Mouse (Mus musculus) hindbrain, embryonic 14.5 days (tissue): ENCODE data around the gene Serpinb9. TPM values are rescaled to one million over a fixed set of nuclear protein-coding genes. Genes with fewer than 3 reads are reported as not detected.
"Not testable (repeated sequence)": the region's sequence is repeated elsewhere in the genome, so short reads cannot be mapped to it uniquely, and the experiment has no call there.

Experiments
- ATAC-seq: fragments of 200-750 bp; cut with Nextera tagmentation; 2 replicates; pipeline ENCODE4 v1.8.0; 2017; ENCODE audit warnings: moderate number of reproducible peaks, mild to moderate bottlenecking, moderate TSS enrichment, moderate library complexity; ENCODE audit not compliant: low FRiP score
- DNase-seq: peaks from one replicate; pipeline ENCODE4 v3.0.0-alpha.2; 2015; ENCODE audit warnings: low spot score
- H3K27ac ChIP-seq: fragments of 300-500 bp; sonication (generic); 2 replicates; pipeline ENCODE4 v1.5.1; 2014; ENCODE audit warnings: mild to moderate bottlenecking, moderate library complexity
- H3K27me3 ChIP-seq: fragments of 300-500 bp; sonication (generic); 2 replicates; pipeline ENCODE4 v1.6.1; 2014; ENCODE audit warnings: mild to moderate bottlenecking, low read length, mixed read lengths; ENCODE audit not compliant: control insufficient read depth, insufficient read depth
- H3K36me3 ChIP-seq: fragments of 300-500 bp; sonication (generic); replicated peaks from 2 replicates; pipeline ENCODE4 v1.6.1; 2014; ENCODE audit not compliant: control insufficient read depth, insufficient read depth
- H3K4me1 ChIP-seq: fragments of 300-500 bp; sonication (generic); replicated peaks from 2 replicates; pipeline ENCODE4 v1.6.1; 2014; ENCODE audit warnings: antibody characterized with exemption, low read length, mixed read lengths; ENCODE audit not compliant: control insufficient read depth, insufficient read depth
- H3K4me2 ChIP-seq: fragments of 300-500 bp; sonication (generic); replicated peaks from 2 replicates; pipeline ENCODE4 v1.6.1; 2014; ENCODE audit warnings: mild to moderate bottlenecking, moderate library complexity
- H3K4me3 ChIP-seq: fragments of 300-500 bp; sonication (generic); replicated peaks from 2 replicates; pipeline ENCODE4 v1.5.1; 2014; ENCODE audit warnings: mild to moderate bottlenecking, low read length
- H3K9ac ChIP-seq: fragments of 300-500 bp; sonication (generic); 2 replicates; pipeline ENCODE4 v1.6.1; 2014
- H3K9me3 ChIP-seq: fragments of 300-500 bp; sonication (generic); 2 replicates; pipeline ENCODE4 v1.6.1; 2016; ENCODE audit warnings: low read length; ENCODE audit not compliant: control insufficient read depth
- WGBS: fragments of 180-500 bp; shearing (Covaris S2); extraction: QIAGEN DNeasy Blood & Tissue Kit; methylation state at CpG from one replicate; pipeline ENCODE4 v1.1.7; 2014; 5-methylcytosine and 5-hydroxymethylcytosine counted together
- polyA plus RNA-seq: library from polyadenylated mRNA; unstranded; fragments of >200 nt; fragmentation: Nextera tagmentation; extraction: Ambion mirVana; gene quantifications from 2 replicates; pipeline ENCODE4 v1.2.1, GENCODE M21; 2014

Serpinb9 gene
- 2.0 and 2.7 TPM in 2 replicates for polyA plus RNA-seq

DNA sequence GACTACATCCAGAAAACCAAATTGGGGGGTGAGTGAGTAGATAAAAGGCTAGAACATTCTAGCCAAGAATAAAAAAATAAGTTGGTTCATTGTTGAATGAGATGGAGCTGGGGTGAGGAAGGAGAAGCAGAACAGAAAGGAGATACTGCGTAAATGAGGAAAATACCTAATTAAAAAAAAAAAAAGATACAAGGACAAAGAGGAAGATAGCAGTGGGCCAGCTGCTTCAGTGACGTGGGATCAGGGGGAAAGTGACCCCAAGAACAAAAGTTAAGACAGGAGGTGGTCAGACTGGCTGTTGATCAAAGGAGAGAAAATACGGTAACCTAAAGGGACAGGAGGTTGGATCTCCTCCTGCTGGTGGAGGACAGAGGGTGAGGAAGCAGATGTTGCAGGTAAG, at the start of gene Serpinb9:
Serpinb9 (plus strand) TSS at position 301 of the 400 bp plus-strand sequence.
- Histone ChIP-seq H3K36me3 (no peaks in the 10 kb centered on the region), H3K27me3 (no peaks in the 10 kb centered on the region), H3K4me3 (no peak within 1 kb of the TSS), H3K9ac (no peak within 1 kb of the TSS), H3K4me1 (no peaks in the 10 kb centered on the region; the same call in 1 of the 2 replicates), H3K4me2 (peak within 1 kb of the TSS; percentile 47), H3K9me3 (no peaks in the 10 kb centered on the region), H3K27ac (no peak within 1 kb of the TSS)
- DNase-seq (no peak), ATAC-seq (no peak)
- WGBS = 75% methylated on average over 3 of the region's 3 CpGs

- H3K4me3 ChIP-seq = no peak overlapping the region
- no peaks in the 10 kb centered on the region for H3K27me3 ChIP-seq
- 68% methylated on average over 4 of the region's 4 CpGs for WGBS
- no peaks in the 10 kb centered on the region for H3K9me3 ChIP-seq
- H3K9ac ChIP-seq = no peak overlapping the region
- H3K4me2 ChIP-seq = no peak overlapping the region
- H3K27ac ChIP-seq = no peak overlapping the region
- no peaks in the 10 kb centered on the region for H3K4me1 ChIP-seq
- ATAC-seq = no peak
- no peak for DNase-seq
- no peaks in the 10 kb centered on the region for H3K36me3 ChIP-seq
These were observed 46.5 kb upstream of the Serpinb9 start for GRCm38 (mm10) chr13:32956537-32956936.

GRCm38 (mm10) chr13:32957917-32958316, 45.1 kb upstream of the Serpinb9 start:
- Histone ChIP-seq H3K4me2 (no peak overlapping the region), H3K4me1 (no peaks in the 10 kb centered on the region), H3K9ac (no peak overlapping the region), H3K27me3 (no peaks in the 10 kb centered on the region), H3K27ac (no peak overlapping the region), H3K9me3 (no peaks in the 10 kb centered on the region), H3K36me3 (no peaks in the 10 kb centered on the region), H3K4me3 (no peak overlapping the region)
- ATAC-seq = no peak
- WGBS = 88% methylated on average over 4 of the region's 4 CpGs
- no peak for DNase-seq

DNA sequence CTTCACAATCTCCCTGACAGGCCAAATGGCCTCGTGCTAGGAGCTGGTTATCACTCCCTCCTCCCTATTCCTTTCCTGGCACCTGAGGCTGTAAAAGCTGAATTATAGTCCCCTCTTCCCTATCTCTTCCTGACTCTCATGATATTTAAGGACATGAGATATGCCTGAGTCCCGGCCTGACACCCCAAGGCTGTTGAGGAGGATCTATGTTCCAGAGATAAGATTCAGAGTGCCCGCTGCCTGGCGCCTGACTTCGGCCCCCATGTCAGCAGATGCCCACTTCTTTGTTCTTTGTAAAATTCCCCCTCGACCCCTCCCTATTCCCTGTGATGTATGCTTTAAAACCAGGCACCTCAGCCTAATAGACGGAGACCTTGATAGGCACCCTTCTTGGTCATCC, 44.5 kb upstream of the Serpinb9 start:
- not testable (repeated sequence) for H3K4me1 ChIP-seq, H3K27me3 ChIP-seq, H3K4me2 ChIP-seq, ATAC-seq, H3K36me3 ChIP-seq, DNase-seq, H3K9ac ChIP-seq, H3K4me3 ChIP-seq, H3K9me3 ChIP-seq, H3K27ac ChIP-seq
- WGBS = 90% methylated on average over 7 of the region's 7 CpGs

DNA sequence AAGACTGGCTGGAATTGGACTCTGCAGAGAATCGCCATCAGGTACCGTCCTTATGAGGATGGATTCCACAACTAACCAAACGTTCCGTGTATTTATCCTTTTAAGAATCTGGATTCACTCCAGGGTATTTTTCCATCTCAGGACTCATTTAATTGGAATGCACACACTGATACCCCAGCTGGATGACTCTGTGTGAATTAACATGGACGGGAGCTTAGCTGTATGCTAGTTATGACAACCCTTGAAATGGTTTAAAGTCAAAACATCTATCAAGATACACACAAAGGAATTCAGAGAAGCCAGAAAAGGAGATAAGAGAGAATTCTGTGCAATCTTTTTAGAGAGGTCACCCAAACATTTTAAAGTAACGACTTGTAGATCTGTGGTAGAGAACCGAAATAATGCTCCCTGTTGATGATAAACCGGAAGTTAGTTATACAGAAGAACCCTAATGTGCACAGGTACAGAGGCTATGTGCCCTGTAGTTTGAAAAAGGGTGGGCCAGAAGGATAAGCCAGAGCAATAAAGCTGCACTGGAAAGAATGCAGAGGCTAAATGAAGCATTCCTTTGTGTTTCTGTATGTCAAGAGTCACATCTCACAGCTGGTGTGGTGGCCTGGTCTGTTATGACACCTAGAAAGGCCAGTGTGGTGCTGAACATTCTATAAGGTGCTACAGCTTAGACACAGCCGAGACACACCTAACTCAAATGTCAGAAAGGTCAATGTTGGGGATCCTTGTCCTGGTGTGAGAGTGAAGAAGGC, 38.9 kb upstream of the Serpinb9 start:
- no peaks in the 10 kb centered on the region for H3K36me3 ChIP-seq
- H3K9me3 ChIP-seq = no peaks in the 10 kb centered on the region
- no peak for DNase-seq
- H3K4me1 ChIP-seq = no peaks in the 10 kb centered on the region
- ATAC-seq = no peak
- no peak overlapping the region for H3K4me2 ChIP-seq
- H3K27ac ChIP-seq = no peak overlapping the region
- no peak overlapping the region for H3K9ac ChIP-seq
- WGBS = 87% methylated on average over 9 of the region's 9 CpGs
- no peak overlapping the region for H3K4me3 ChIP-seq
- no peaks in the 10 kb centered on the region for H3K27me3 ChIP-seq

DNA sequence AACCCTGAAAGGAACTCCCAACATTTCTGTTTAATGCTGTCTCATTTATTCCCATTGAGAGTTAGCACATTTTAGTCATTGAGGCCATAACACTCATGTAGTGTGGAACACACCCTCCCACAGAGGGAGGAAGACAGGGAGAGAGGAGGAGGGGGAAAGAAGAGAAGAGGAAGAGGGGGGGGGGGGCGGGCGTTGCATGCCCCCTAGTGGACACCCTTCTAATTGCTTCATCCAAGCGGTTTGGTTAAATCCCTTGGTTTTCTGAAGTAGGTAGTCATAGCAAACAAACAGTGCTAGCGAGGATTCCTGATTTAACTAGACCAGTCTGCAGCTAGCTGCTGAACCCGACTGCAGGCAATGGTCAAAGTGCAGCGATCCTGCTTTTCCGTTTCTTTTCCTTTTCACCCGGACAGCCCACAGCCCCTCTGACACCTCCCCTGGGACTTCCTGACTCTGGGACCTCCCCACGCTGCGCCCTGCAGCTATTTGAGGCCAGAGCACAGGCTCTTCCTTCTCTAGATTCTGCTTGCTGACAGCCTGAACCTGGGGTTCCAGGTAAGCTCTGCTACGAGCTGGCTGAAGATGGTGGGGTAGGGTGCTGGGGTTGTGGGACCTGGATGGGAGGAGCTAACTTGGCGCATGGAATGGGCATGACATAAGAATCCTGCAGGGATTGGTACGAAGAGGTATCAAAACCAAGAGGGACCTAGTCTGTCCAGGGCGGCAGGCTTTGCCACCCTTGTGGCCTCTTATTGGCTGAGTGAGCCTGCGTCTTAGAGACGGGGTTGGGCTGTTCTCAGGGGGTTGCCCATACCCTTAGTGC, 37.9 kb upstream of the Serpinb9 start, which contains the start of gene Serpinb6b:
Serpinb6b (plus strand) TSS at position 221 of the 823 bp plus-strand sequence.
- ATAC-seq = peak; percentile 24; the same call in 1 of the 2 replicates
- H3K36me3 ChIP-seq = no peaks in the 10 kb centered on the region
- peak within 1 kb of the TSS; percentile 14; the same call in 1 of the 2 replicates for H3K4me3 ChIP-seq
- H3K4me1 ChIP-seq = no peaks in the 10 kb centered on the region
- no peak within 1 kb of the TSS for H3K27ac ChIP-seq
- H3K4me2 ChIP-seq = peak within 1 kb of the TSS; percentile 42
- H3K9me3 ChIP-seq = no peaks in the 10 kb centered on the region
- 44% methylated on average over 16 of the region's 16 CpGs for WGBS
- H3K27me3 ChIP-seq = no peaks in the 10 kb centered on the region
- H3K9ac ChIP-seq = no peak within 1 kb of the TSS
- no peak for DNase-seq

DNA sequence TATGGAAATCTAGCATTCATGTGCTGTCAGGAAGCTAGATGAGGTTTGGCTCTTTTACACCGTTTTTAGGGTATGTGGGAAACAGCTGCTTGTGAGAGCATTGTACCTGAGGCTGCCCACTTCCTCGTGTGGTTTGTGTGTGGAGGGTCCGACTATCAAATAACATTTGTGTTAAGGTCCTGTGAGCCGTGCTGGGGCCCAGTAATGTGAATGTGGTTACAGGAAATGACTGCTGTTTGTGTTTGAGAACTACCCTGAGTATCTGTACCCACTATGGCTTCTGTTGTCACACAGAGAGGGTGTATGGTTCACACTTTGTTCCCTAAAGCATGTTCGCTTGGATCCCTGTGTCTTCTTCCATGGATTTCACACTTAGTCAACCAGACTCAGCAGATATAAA, 36.9 kb upstream of the Serpinb9 start:
- no peaks in the 10 kb centered on the region for H3K9me3 ChIP-seq
- DNase-seq = no peak
- WGBS = 82% methylated on average over 5 of the region's 5 CpGs
- no peaks in the 10 kb centered on the region for H3K4me1 ChIP-seq
- no peak overlapping the region for H3K27ac ChIP-seq
- H3K36me3 ChIP-seq = no peaks in the 10 kb centered on the region
- no peak overlapping the region for H3K4me3 ChIP-seq
- no peak overlapping the region for H3K9ac ChIP-seq
- no peak for ATAC-seq
- no peaks in the 10 kb centered on the region for H3K27me3 ChIP-seq
- H3K4me2 ChIP-seq = no peak overlapping the region

GRCm38 (mm10) chr13:32967233-32967632, 35.8 kb upstream of the Serpinb9 start:
- H3K27ac ChIP-seq = no peak overlapping the region
- H3K9me3 ChIP-seq = no peaks in the 10 kb centered on the region
- no peak for DNase-seq
- no peaks in the 10 kb centered on the region for H3K36me3 ChIP-seq
- no peaks in the 10 kb centered on the region for H3K27me3 ChIP-seq
- H3K4me3 ChIP-seq = no peak overlapping the region
- H3K4me2 ChIP-seq = no peak overlapping the region
- no peaks in the 10 kb centered on the region for H3K4me1 ChIP-seq
- no peak for ATAC-seq
- no peak overlapping the region for H3K9ac ChIP-seq

- 73% methylated on average over 5 of the region's 5 CpGs for WGBS
- no peak overlapping the region for H3K27ac ChIP-seq
- DNase-seq (no peak), ATAC-seq (no peak)
- H3K9ac ChIP-seq = no peak overlapping the region
- no peaks in the 10 kb centered on the region for H3K4me1 ChIP-seq
- H3K4me2 ChIP-seq = no peak overlapping the region
- H3K27me3 ChIP-seq = no peaks in the 10 kb centered on the region
- no peaks in the 10 kb centered on the region for H3K36me3 ChIP-seq
- no peaks in the 10 kb centered on the region for H3K9me3 ChIP-seq
- H3K4me3 ChIP-seq = no peak overlapping the region
These were observed 34.6 kb upstream of the Serpinb9 start for GRCm38 (mm10) chr13:32968353-32968984.
